Mouse (Mus musculus): ENCODE measurements at regions not wholly inside any gene's neighbourhood (a gene's known extent, or its start where the extent isn't known, plus 50 kb on each side); places are given as distances from the start of the nearest gene placed in this dataset.

GRCm38 (mm10) chr11:7423276-7424081 is 209.8 kb upstream of the Igfbp3 start:
- TF ChIP-seq POLR2A (IDR thresholded peaks at IDR 0.05; ENCODE audit: extremely low read depth, insufficient read depth, low read length) = no peak
- TF ChIP-seq CTCF (IDR thresholded peaks at IDR 0.05; ENCODE audit: extremely low read depth, insufficient read depth, low read length) = no peak

Measured in cortical plate, adult 2 months (tissue).